17 mouse cellular contexts compared by ENCODE assay signal in the genomic region with DNA sequence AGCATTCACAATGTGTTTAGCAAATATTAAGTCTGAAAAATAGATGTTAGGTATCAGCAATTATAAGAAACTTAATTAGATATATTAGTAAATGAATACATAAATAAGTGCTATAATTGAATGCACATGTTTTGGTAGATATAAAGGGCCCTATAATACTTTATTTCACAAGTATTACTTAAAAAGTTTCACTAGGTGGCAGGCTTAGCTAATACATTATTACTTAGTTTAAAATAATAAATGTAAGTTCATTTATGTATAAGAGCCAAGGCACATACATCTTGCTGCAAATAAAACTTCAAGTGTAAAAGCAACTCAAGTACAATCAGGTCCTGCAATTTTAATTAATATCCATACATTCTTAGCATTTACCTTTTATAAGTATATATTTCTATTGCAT.
DNase-seq lines count a peak whose midpoint lies in the region; ATAC-seq and TF ChIP-seq lines count a peak whose summit lies in the region.
"Had no signal": no experiment of that assay in that cellular context is flagged by ENCODE, and none has a peak within 500 bp of the region (broad histone marks: within the 10 kb centered on the region; RNA-seq: fewer than 3 reads in every experiment).

No protein-coding gene starts in this region.

- no peak overlapping the region for H3K4me3 ChIP-seq in hindbrain, postnatal 0 days (ENCODE audit: low read length)
- no peak overlapping the region for H3K4me3 ChIP-seq in hindbrain, embryonic 12.5 days
- H3K4me3 ChIP-seq in neural tube, embryonic 15.5 days (replicated peaks), result no peak overlapping the region
- H3K4me3 ChIP-seq in forebrain, embryonic 12.5 days (replicated peaks), result no peak overlapping the region
- H3K4me3 ChIP-seq in stomach, postnatal 0 days (ENCODE audit: low read depth, low read length), result no peak overlapping the region
- H3K4me3 ChIP-seq: heart, embryonic 12.5 days; hindbrain, embryonic 10.5 days had no signal

- H3K9ac ChIP-seq in hindbrain, postnatal 0 days (replicated peaks; ENCODE audit: low read length), result no peak overlapping the region
- H3K9ac ChIP-seq in hindbrain, embryonic 12.5 days, result no peak overlapping the region
- no peak overlapping the region for H3K9ac ChIP-seq in neural tube, embryonic 15.5 days (replicated peaks)
- no peak overlapping the region for H3K9ac ChIP-seq in forebrain, embryonic 12.5 days
- H3K9ac ChIP-seq in stomach, postnatal 0 days (ENCODE audit: low read length), result no peak overlapping the region
- H3K9ac ChIP-seq: heart, embryonic 12.5 days had no signal

- no peaks in the 10 kb centered on the region for H3K9me3 ChIP-seq in hindbrain, postnatal 0 days (ENCODE audit: low read length)
- H3K9me3 ChIP-seq in hindbrain, embryonic 12.5 days (replicated peaks), result no peaks in the 10 kb centered on the region
- H3K9me3 ChIP-seq in neural tube, embryonic 15.5 days (replicated peaks), result no peaks in the 10 kb centered on the region
- no peaks in the 10 kb centered on the region for H3K9me3 ChIP-seq in forebrain, embryonic 12.5 days
- H3K9me3 ChIP-seq in stomach, postnatal 0 days (ENCODE audit: control insufficient read depth, low read length), result no peaks in the 10 kb centered on the region
- H3K9me3 ChIP-seq: heart, embryonic 12.5 days; hindbrain, embryonic 10.5 days had no signal

- ATAC-seq in hindbrain, postnatal 0 days, result no peak
- ATAC-seq in hindbrain, embryonic 12.5 days (ENCODE audit: low FRiP score), result no peak
- 0 out of 2 replicates have a peak, but pooled peaks have one; percentile 47 for ATAC-seq in neural tube, embryonic 15.5 days (ENCODE audit: low FRiP score)
- ATAC-seq in forebrain, embryonic 12.5 days (ENCODE audit: low FRiP score), result 0 out of 2 replicates have a peak, but pooled peaks have one; percentile 33
- no peak for ATAC-seq in stomach, postnatal 0 days (ENCODE audit: low FRiP score, low TSS enrichment)

- TF ChIP-seq CTCF in hindbrain, postnatal 0 days (IDR thresholded peaks at IDR 0.05; ENCODE audit: low read depth), result peak; percentile 44
- TF ChIP-seq CTCF in stomach, postnatal 0 days (IDR thresholded peaks at IDR 0.05; ENCODE audit: low read depth), result peak; percentile 53

- peak; percentile 73 for DNase-seq in hindbrain, postnatal 0 days (ENCODE audit: low spot score)
- no peak for DNase-seq in neural tube, embryonic 10.5 days (ENCODE audit: extremely low spot score, low spot score)
- no peak for DNase-seq in stomach, postnatal 0 days (ENCODE audit: low spot score)
- DNase-seq in thymus, postnatal 36 days, result no peak
- DNase-seq in urinary bladder, adult 18-20 months (ENCODE audit: low spot score in 2 of 2), result no peak
- DNase-seq: adrenal gland, adult 2 months; cerebellum, adult 8-10 months; gastrocnemius, postnatal 25 days; kidney, adult 11 months; kidney, postnatal 4 days; lung, postnatal 10 days had no signal

- H3K4me2 ChIP-seq in hindbrain, postnatal 0 days (ENCODE audit: low read depth, low read length), result no peak overlapping the region
- no peak overlapping the region for H3K4me2 ChIP-seq in hindbrain, embryonic 12.5 days (replicated peaks)
- no peak overlapping the region for H3K4me2 ChIP-seq in neural tube, embryonic 15.5 days
- no peak overlapping the region for H3K4me2 ChIP-seq in forebrain, embryonic 12.5 days
- no peak overlapping the region for H3K4me2 ChIP-seq in stomach, postnatal 0 days (replicated peaks; ENCODE audit: low read depth)
- H3K4me2 ChIP-seq: heart, embryonic 12.5 days; liver, embryonic 11.5 days had no signal

- H3K27ac ChIP-seq in hindbrain, postnatal 0 days, result no peak overlapping the region
- no peak overlapping the region for H3K27ac ChIP-seq in hindbrain, embryonic 12.5 days
- H3K27ac ChIP-seq in neural tube, embryonic 15.5 days (replicated peaks), result no peak overlapping the region
- H3K27ac ChIP-seq in forebrain, embryonic 12.5 days, result no peak overlapping the region
- no peak overlapping the region for H3K27ac ChIP-seq in stomach, postnatal 0 days (replicated peaks)
- H3K27ac ChIP-seq: hindbrain, embryonic 10.5 days had no signal

- no peaks in the 10 kb centered on the region for H3K4me1 ChIP-seq in hindbrain, postnatal 0 days (ENCODE audit: insufficient read depth, low read length)
- H3K4me1 ChIP-seq in hindbrain, embryonic 12.5 days, result no peaks in the 10 kb centered on the region
- H3K4me1 ChIP-seq in neural tube, embryonic 15.5 days, result no peaks in the 10 kb centered on the region
- H3K4me1 ChIP-seq in forebrain, embryonic 12.5 days, result no peaks in the 10 kb centered on the region
- H3K4me1 ChIP-seq in stomach, postnatal 0 days (replicated peaks; ENCODE audit: control insufficient read depth, insufficient read depth), result no peaks in the 10 kb centered on the region
- H3K4me1 ChIP-seq: heart, embryonic 12.5 days; hindbrain, embryonic 10.5 days had no signal

- no peak for TF ChIP-seq EP300 in stomach, postnatal 0 days (optimal IDR thresholded peaks at IDR 0.05)

- no peaks in the 10 kb centered on the region for H3K27me3 ChIP-seq in hindbrain, postnatal 0 days (ENCODE audit: insufficient read depth, low read length)
- no peaks in the 10 kb centered on the region for H3K27me3 ChIP-seq in hindbrain, embryonic 12.5 days
- H3K27me3 ChIP-seq in neural tube, embryonic 15.5 days (replicated peaks), result no peaks in the 10 kb centered on the region
- no peaks in the 10 kb centered on the region for H3K27me3 ChIP-seq in forebrain, embryonic 12.5 days
- no peaks in the 10 kb centered on the region for H3K27me3 ChIP-seq in stomach, postnatal 0 days (ENCODE audit: control insufficient read depth, insufficient read depth, low read length)
- H3K27me3 ChIP-seq: heart, embryonic 12.5 days had no signal

- H3K36me3 ChIP-seq in hindbrain, postnatal 0 days (ENCODE audit: insufficient read depth, low read length), result no peaks in the 10 kb centered on the region
- H3K36me3 ChIP-seq in hindbrain, embryonic 12.5 days, result no peaks in the 10 kb centered on the region
- H3K36me3 ChIP-seq in neural tube, embryonic 15.5 days, result no peaks in the 10 kb centered on the region
- no peaks in the 10 kb centered on the region for H3K36me3 ChIP-seq in forebrain, embryonic 12.5 days (replicated peaks)
- no peaks in the 10 kb centered on the region for H3K36me3 ChIP-seq in stomach, postnatal 0 days (ENCODE audit: control insufficient read depth, insufficient read depth, low read length)
- H3K36me3 ChIP-seq: heart, embryonic 12.5 days; hindbrain, embryonic 10.5 days had no signal

Comparison
In these comparisons a context has a peak if more than half of its experiments do, and no peak if none do; other contexts are left out.
1. ATAC-seq: peak in neural tube, embryonic 15.5 days (single experiment) and forebrain, embryonic 12.5 days (single experiment); none in hindbrain, postnatal 0 days (single experiment), hindbrain, embryonic 12.5 days (single experiment) and stomach, postnatal 0 days (single experiment).